Mouse (Mus musculus) E14TG2a.4 (cell line): Measurements from ENCODE around the gene Ecpas.

Experiments used
- CTCF ChIP-seq: conservative IDR thresholded peaks from 2 replicates; pipeline ENCODE4 v1.5.1; 2014; ENCODE audit warnings: low read length
- POU5F1 ChIP-seq: IDR thresholded peaks from 2 replicates; pipeline ENCODE4 v1.6.1; 2014; ENCODE audit warnings: low read length, borderline replicate concordance

DNA sequence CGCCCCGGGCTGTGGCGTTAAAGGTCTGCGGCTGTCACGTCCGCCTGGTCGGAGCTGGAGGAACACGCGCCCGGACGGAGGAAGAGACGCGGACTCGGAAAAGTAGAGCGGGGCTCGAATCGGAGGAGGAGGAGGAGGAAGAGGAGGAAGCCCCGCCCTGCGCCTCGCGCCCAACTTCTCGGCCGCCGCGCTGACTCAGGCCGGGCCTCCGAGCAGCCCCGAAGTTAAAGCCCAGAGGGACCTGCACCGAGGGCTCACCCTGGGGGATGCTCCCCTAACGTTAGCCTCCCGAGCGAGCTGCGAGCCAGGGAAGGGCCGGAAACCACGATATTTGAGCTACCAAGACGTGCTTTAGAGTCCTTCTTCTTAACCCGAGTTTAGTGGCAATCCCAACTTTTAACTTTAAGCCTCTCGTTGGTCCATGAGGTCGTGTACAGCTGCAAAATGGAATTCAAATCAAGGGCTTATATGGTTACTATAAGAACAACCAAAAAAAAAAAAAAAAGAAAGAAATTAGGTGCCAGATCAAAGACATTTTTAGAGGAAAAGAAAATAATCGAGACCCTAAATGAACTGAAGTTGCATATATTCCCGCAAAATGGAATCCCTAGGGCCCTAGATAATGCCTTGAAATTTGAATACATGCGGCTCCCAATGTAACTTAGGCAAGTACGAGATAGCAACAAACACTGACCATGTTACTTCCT lies at the start of gene Ecpas:
- no peak for TF ChIP-seq POU5F1
- no peak for TF ChIP-seq CTCF
